Mouse (Mus musculus) heart, postnatal 14 days (tissue): ENCODE results near the gene Sez6l. TPM values are rescaled to one million over a fixed set of nuclear protein-coding genes. Genes with fewer than 3 reads are reported as not detected.
"Not testable (repeated sequence)": the region's sequence is repeated elsewhere in the genome, so short reads cannot be mapped to it uniquely, and the experiment has no call there.

Source experiments
- DNase-seq, 2 experiments: peaks; one replicate each; pipeline ENCODE4 v3.0.0; 2021 to 2022
- intact Hi-C: fragments of 180-260 bp; cut with DNase I; formaldehyde crosslinking; loops from one replicate; pipeline ENCODE4 v1.15.1; 2025
- total RNA-seq, 2 experiments: library from RNA; stranded (reverse); gene quantifications; 2 replicates each; pipeline ENCODE4 v1.2.3; 2021

The Sez6l gene
- total RNA-seq, 2 experiments from 2014 or later = 0.36 to 0.41 TPM

DNA sequence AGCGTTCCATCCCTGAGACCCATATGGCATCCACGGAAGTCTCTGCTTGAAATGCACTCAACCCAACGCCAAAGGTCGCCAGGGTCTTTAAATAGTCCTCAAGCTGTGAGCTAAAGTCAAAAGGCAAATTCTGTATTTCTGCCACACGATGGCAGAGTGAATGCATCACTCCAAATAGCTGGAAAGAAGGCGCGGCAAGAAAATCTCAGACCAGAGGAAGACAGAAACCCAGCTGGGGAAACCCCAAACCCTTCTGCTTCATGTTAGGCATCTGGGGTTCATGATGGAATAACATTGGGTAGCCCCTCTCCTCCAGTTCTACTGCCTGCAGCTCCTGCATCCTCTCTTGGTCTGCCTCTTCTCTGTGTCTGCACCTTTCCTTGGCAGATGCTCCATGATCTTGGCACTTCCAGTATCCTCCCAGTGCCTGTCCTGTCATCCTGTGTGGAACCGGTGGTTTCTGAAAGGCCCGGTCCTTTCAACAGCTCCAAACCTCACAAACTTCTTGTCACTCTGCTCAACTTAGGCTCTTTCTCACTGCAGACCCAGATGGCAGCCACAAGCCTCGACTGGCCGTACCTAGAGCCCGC, 121.9 kb downstream of the Sez6l start:
- intact Hi-C loops = no loop called here
- no peak for DNase-seq

DNA sequence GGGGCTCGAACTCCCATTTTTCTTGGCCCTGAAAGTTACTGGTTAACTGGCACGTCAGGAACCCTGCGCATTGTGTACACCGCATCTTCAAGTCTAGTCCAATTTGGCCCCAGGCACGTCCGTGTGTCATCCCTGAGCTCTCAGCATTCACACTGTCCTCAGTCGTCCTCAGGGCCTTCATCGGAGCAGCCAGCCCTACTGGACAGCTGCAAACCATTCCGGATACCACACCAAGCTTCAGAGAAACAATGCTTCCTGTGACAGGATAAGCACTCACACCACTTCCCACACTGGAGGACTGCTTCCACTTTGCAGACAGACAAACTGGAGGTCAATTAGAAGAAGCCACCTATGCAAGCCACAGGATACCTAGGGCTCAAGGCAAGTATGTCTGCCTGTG, 123.9 kb downstream of the Sez6l start:
- no peak for DNase-seq
- intact Hi-C loops = no loop called here

DNA sequence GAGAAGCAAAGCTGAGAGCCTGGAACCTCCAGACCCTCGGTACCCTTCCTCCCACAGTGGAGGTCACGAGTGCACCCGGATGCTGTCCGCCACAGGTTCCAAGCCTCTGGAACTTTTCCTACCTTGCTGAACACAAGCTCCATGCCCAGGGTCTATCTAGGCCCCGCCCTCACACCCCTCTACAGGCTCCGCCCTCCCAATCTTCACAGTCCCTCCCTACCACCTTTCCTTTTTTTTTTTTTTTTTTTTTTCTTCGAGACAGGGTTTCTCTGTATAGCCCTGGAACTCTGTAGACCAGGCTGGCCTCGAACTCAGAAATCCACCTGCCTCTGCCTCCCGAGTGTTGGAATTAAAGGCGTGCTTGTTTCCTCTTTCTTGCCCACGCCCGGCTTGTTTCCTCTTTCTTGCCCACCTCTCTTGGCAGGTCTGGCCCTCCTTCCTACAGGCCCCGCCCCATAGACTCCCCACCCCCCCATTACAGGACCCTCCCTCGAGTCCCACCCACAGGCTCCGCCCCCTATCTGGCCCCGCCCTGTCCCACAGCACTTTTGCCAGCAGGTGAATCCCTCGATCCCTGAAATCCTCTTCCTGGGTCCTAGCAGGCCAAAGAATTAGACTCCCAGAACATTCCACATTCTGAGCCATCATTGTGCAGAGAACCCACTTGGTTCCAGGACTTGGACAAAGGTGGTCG, 128.1 kb downstream of the Sez6l start, which contains the start of gene Gm6588:
Gene Gm6588, plus strand, starts transcription at position 680 of the 694 bp plus-strand sequence.
- intact Hi-C loops = no loop called here
- no peak for DNase-seq

DNA sequence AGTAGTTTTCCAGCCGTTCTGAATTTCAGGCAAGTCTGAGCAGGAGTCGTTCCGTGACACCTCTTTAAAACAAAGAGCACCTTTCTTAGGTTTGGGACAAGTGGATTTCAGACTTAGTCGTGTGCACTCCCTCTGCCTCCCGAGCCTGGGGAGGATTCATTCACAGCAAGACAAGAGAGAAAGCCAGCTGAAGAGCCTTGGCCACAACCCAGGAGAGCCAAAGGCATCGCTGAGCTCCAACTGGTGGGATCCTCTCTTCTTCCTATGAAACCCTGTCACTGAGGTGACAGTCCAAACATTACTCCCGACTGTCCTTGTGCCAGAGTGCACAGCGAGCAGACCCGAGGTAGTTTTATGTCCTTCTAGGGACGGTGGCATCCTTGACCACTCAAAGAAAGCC, 138.4 kb downstream of the Sez6l start:
- DNase-seq = no peak
- intact Hi-C loops = no loop called here

DNA sequence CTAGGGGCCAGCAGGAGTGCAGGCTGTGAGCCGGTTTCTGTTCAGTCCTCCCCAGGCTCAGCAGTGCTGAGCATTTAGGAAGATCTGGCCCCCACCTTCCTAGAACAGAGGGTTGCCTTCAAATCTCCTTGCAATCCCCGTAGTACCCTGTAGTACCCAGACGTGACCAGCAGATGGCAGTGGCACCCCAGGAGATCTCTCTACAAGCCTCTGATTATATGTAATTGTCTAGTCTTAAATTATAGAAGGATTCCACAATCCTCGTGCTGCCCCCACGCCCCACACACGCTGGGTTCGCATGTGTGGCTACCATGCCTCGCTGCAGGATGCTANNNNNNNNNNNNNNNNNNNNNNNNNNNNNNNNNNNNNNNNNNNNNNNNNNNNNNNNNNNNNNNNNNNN, 144.0 kb downstream of the Sez6l start:
- DNase-seq = peak; percentile 74 to 85
- intact Hi-C loops = loop anchor here (5.0 kb wide), 1 partner anchor 619 kb away; no protein-coding TSS in a partner anchor

DNA sequence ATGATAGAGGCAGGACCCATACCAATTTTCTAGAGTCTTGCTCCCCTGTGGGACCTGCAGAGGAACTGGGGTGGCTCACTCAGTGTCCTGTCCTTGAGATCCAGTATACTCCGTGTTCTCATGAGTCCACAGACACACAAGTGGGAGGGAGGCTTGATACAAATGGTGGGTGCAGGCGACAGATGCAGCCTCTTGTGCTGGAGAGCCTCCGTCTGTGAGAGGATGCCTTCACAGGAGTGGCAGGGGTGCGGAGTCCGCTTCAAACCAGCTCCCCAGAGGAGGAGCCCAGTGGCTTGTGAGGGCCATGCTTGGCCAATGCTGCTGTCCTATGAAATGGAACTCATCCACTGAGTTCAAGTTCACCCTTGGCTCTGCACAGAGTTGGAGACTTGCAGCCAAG, 145.0 kb downstream of the Sez6l start:
- intact Hi-C loops = loop anchor here (5.0 kb wide), 1 partner anchor 620 kb away; no protein-coding TSS in a partner anchor
- DNase-seq = no peak

DNA sequence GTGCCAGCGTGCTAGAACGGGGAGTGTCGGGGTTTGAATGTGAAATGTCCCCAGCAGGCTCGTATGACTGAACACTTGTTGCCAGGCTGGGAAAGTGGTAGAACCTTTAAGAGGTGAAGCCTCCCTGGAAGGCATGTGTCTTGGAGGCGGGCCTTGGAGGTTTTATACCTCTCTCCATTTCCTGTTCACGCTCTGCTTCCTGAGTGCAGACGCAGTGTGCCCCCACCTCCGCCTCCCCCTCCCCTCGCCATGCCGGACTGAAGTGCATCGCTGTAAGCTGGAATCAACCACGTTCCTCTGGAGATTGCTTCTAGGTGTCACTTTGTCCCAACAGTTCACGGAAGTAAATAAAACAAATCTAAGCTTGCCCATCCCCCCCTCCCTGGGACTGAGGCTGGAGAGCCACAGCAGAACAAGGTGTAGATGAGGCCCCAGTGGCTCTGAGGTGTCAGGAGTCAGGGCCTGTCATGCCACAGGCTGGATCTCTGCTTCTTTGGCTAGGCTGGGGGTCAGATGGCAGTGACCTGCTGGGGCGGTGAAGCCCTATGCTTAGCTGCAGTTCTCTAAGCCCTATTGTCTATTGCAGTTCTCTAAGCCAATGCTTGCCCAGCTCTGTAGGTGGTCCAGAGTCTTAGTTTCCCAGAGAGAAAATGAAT, 145.7 kb downstream of the Sez6l start:
- intact Hi-C loops = loop anchor here (5.0 kb wide), 1 partner anchor 621 kb away; no protein-coding TSS in a partner anchor
- DNase-seq = no peak

DNA sequence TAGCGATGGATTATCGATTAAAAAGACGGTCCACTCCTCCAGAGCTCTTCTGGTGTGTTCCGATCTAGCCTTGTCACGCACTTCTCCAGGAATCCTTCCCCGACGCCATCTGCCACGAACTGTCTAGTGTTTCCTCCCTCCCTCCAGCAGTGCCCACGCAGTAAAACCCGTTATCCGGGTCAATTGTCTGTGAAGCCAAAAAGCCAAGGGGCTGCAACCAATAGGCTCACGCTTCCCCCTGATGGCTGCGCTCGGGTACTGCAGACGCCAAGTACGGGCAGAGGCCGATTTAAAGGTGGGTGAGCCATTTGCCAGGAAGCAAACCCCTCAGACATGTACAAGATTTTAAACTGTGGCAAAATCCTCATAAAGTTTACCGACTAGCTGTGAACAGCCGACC, 148.0 kb downstream of the Sez6l start:
- intact Hi-C loops = loop anchor here (2.0 to 5.0 kb wide), 2 partner anchors 87 to 212 kb away; partner anchors contain the start of genes Hps4 and Srrd
- peak; percentile 70 to 77 for DNase-seq

DNA sequence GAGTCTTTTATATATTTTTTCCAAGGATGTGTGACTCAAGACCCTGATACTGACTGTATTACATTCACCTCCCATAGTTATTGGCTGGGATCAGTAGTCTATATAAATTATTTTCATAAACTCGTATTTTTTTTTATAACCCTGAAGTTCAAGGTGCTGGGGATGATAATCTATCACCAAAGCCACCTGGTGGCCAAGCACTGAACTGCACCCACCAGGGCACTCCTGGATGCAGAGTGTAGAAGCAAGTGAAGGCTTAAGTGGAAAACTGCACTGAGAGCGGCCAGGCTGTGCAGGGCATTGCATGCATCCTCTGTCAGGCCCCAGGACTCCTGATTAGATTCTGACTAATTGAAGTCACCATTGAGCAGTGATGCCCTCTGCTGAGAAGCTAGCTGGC, 149.7 kb downstream of the Sez6l start:
- intact Hi-C loops = loop anchor here (1.0 to 5.0 kb wide), 2 partner anchors 85 to 187 kb away; partner anchors contain the start of genes Hps4 and Srrd
- peak; percentile 61 to 75 for DNase-seq

DNA sequence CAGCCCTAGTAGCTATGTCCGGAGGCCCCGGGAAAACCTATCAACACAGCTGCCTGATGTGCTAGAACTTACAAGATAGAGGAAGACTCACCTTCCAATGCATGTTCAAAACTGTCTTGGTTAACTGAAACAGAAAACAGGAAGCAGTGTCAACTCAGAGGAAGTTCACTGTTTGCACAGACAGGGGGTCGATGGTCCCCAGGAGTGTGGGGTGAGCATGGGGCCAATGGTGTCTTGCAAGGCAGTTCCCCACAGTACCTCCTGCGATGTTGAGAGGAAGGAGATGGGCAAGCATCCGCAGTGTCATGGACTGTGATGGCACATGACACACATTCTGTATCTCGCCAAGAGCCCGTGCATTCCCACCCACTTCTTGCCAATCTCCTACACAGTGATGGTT, 150.3 kb downstream of the Sez6l start:
- DNase-seq = no peak
- intact Hi-C loops = loop anchor here (1.0 to 5.0 kb wide), 2 partner anchors 84 to 186 kb away; partner anchors contain the start of genes Hps4 and Srrd

DNA sequence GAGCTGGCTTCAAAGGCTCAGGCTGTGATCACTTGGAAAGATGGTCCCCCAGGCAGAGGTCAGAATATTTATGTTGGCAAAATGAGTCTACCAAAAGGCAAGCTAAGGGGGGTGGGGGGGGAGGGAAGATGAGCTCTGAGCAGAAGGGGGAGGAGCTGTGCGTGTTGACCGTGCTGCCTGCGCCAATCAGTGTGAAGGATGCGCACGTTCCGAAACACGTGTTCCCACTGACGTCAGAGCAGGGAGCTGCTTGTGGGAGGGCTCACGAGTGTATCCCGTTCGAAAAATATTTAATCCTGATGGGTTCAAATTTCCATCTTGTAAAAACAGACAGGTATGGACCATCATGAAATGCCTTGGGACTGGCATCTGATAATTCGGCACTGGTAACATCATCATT, 157.4 kb downstream of the Sez6l start:
- intact Hi-C loops = no loop called here
- DNase-seq = no peak

DNA sequence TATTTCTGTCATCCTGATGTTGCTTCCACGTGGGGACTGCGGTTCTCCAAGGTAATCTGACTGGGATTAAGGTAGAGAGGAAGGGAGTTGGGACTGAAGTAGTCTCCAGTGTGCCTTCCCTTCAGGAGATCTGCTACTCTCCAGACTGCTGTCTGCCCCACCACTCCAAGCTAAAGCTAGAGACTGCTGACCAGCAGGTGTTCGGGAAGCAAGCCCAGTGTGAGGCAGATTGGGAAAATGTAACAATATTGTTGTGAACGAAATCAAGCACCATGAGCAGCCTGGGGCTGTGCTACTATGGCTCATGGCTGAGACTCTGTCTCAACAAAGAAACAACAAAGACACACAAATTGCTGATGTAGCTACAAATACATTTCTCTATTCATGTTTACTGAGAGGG, 159.0 kb downstream of the Sez6l start:
- no peak for DNase-seq
- intact Hi-C loops = no loop called here

DNA sequence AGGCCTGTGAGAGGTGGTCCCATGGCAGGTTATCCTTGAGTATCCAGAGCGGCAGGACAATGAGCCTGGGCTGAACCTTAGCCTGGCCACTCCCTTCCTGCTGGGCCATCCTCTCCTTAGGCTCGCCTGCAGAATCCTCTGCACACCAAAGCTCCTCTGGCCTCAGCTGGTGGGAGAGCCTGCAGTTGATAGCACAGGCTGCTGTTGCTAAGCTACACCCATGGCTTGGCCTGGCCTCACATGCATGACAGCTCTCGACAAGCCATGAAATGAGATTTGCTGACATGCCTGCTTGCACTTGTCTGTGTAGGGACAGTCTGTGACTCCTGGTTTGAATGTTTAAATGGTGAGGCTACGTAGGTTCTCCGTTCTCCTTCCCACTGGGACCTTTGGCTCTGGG, 160.3 kb downstream of the Sez6l start:
- no peak for DNase-seq
- intact Hi-C loops = no loop called here

DNA sequence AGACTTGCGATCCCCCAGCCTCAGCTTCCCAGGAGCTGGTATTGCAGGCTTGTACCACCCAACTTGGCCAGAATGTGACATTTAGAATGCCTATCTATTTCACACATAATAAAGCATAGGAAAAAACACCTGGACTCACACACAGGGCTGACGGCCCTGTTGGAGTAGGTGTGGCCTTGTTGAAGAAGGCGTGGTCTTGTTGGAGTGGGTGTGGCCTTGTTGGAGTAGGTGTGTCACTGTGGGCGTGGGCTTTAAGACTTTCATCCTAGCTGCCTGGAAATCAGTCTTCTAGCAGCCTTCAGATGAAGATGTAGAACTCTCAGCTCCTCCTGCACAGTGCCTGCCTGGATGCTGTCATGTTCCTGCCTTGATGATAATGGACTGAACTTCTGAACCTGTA, 164.2 kb downstream of the Sez6l start:
- DNase-seq, intact Hi-C loops: not testable (repeated sequence)

DNA sequence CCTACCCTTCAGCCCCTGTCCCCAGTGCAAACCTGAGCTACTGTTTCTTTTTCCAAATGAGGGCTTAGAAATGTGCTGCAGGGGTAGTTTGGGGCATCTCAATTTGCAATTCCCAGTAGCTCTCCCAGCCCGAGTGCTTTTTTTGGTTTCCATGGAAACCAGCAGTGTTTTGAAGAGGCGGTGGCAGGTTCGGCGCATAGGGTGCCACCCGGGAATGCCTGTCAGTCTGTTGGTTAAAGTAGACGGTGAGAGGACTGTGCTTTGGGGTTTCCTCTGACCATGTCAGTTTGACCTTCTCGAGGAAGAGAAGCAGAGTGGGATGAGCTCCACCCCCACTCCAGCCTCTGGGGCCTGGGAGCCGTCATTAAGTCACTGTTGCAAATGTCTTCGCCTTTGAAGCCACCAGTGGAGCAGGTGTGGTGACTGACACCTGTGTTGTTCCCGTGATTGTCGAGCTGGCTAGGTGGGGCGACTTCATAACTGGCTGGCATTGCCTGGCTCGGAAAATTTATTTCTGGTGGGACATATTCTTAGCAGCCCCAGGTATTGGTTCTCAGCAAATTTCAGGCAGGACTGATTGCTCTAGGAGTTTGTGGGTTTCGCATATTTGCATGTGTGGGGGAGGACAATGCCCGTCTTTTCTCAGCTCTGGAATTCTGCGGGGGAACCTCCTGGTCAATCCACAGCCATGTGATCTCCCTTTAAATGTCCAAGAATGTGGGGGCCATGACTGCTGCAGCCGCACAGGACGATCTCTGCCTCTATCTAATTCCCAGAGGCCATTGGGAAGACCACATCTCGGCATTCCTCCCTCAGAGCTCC, 165.3 kb downstream of the Sez6l start:
- intact Hi-C loops = no loop called here

DNA sequence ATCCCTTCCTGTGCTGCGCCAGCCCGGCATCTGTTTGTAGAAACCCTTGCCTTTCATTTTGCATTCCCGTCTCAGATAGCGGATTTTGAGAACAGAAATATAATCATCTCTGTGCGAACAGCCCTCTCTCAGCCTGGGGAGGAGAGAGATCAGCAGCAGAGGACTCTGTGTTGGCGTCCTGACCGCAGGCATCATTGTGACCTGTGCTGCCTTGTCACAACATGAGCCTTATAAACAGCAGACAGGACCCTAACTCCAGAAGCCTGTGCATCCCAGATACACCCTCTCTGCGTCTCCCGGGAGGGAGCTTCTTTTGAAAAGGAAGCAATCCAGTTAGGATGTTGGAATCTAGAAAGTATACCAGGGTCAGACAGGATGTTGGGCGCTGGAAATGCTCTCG, 165.9 kb downstream of the Sez6l start:
- intact Hi-C loops = no loop called here
- no peak for DNase-seq

More for the DNA sequence above, 165.3 kb downstream of the Sez6l start:
- DNase-seq = no peak

DNA sequence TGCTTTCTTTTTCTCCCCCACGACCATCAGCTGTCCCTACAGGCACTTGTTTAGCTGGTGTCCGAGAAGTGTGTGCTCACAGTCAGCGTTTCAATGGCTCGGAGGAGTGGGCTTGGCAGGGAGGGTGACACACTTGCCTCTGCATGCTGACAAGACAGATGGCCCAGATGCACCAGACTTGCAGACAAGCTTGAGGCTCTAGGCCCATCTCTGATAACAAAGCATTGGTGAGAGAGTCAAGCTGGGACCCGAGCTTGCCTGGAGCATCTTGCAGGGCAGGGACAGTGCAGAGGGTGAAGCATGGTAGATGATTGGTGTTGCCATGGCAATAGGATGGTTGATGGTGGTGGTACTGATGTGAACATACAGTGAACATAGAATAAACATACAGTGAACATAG, 167.7 kb downstream of the Sez6l start:
- DNase-seq = no peak
- intact Hi-C loops = no loop called here

DNA sequence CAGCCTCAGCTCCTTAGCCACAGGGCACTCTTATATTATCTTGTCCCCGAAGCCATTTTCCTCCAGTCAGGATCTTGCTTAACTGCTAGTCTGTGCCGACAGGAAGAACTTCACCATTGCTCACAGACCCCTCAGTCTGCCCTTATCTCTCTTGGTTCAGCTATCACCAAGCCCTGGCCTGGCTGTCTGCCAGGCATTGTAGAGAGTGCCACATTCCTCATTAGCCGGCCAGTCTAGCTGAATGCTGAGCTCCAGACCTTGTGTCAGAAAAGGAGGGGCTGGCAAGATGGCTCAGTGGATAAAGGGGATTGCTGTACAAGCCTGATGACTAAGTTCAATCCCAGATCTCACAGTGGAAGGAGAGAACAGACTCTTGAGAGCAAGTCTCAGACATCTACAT, 171.0 kb downstream of the Sez6l start:
- no peak for DNase-seq
- intact Hi-C loops = no loop called here

DNA sequence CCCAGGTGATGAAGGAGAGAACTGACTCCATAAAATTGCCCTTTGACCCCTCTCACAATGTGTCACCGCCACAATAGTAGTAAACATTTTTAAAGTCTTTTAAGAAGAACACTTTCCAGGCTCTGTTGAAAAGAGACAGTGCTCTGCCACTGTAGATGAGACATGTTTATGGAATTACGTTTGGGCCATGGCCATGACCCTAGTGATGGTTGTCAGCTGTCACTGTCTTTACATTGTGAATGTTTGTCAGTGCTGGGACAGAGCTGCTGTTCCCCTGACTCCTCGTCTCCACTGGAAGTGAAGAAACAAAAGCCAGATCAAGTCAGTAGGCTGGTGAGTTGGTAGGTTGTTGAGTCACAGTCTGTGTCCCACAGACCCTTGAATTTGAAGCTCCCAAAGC, 174.5 kb downstream of the Sez6l start:
- intact Hi-C loops = no loop called here
- DNase-seq = no peak

DNA sequence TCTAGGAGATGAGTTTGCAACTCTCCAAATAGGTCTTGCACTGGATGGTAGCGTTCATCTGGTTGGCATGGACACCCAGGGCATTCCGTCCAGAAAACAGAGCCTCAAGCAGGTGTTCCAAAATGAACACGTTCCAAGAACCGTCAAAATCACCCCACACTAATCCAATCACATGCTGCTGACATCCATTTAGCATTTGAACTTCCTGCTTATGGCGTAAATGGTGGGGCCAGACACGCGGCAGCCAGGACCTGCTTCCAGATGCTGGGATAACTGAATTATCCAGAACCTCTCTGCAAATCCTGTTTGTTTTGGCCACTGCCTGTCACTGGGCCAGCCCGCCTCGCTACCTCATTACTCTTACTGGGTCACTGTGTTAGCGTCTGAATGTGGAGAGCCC, 177.7 kb downstream of the Sez6l start:
- DNase-seq = no peak
- intact Hi-C loops = no loop called here

DNA sequence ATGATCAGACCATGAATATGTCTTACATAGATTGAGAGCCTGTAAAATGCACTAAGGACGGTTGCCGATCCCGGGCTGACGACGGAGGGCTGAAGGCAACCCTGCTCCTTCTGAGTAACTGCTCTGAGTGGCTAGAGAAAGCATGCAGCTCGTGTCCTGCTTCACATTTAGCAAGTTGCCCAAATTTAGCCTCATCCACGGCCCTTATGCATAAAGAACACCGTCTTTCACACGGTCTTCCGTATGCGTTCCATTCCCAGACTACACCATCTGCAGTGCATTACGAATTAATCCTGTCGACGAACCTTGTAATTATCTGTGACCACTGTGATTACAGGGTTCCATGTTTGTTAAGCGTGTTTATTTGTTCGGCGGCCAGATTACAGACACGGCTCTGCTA, 180.9 kb downstream of the Sez6l start:
- no peak for DNase-seq
- intact Hi-C loops = no loop called here
